Mouse (Mus musculus) midbrain, embryonic 16.5 days (tissue): ENCODE measurements around the gene Zfp467. TPM values are rescaled to one million over a fixed set of nuclear protein-coding genes. Genes with fewer than 3 reads are reported as not detected.

Experiments
- ATAC-seq: fragments of 200-750 bp; cut with Nextera tagmentation; 2 replicates; pipeline ENCODE4 v1.8.0; 2017; ENCODE audit warnings: moderate TSS enrichment
- H3K27ac ChIP-seq: fragments of 300-500 bp; sonication (generic); 2 replicates; pipeline ENCODE4 v1.5.1; 2014; ENCODE audit warnings: mild to moderate bottlenecking, low read length, mixed read lengths
- H3K27me3 ChIP-seq: fragments of 300-500 bp; sonication (generic); 2 replicates; pipeline ENCODE4 v1.6.1; 2014; ENCODE audit warnings: low read depth, low read length, mixed read lengths; ENCODE audit not compliant: control insufficient read depth, insufficient read depth
- H3K36me3 ChIP-seq: fragments of 300-500 bp; sonication (generic); 2 replicates; pipeline ENCODE4 v1.6.1; 2014; ENCODE audit warnings: mild to moderate bottlenecking, low read length, moderate library complexity, mixed read lengths; ENCODE audit not compliant: control insufficient read depth, insufficient read depth
- H3K4me1 ChIP-seq: fragments of 300-500 bp; sonication (generic); 2 replicates; pipeline ENCODE4 v1.6.1; 2014; ENCODE audit warnings: mild to moderate bottlenecking, low read length, mixed read lengths; ENCODE audit not compliant: control insufficient read depth, insufficient read depth
- H3K4me2 ChIP-seq: fragments of 300-500 bp; sonication (generic); 2 replicates; pipeline ENCODE4 v1.6.1; 2014; ENCODE audit warnings: mild to moderate bottlenecking, low read length, mixed read lengths
- H3K4me3 ChIP-seq: fragments of 300-500 bp; sonication (generic); 2 replicates; pipeline ENCODE4 v1.5.1; 2014; ENCODE audit warnings: low read depth, mild to moderate bottlenecking, low read length, moderate library complexity, mixed read lengths
- H3K9ac ChIP-seq: fragments of 300-500 bp; sonication (generic); 2 replicates; pipeline ENCODE4 v1.6.1; 2014; ENCODE audit warnings: low read depth, low read length, mixed read lengths
- H3K9me3 ChIP-seq: fragments of 300-500 bp; sonication (generic); replicated peaks from 2 replicates; pipeline ENCODE4 v1.6.1; 2014; ENCODE audit warnings: mild to moderate bottlenecking, low read length, mixed read lengths; ENCODE audit not compliant: control insufficient read depth, poor library complexity, severe bottlenecking
- WGBS: fragments of 180-500 bp; shearing (Covaris S2); extraction: QIAGEN DNeasy Blood & Tissue Kit; methylation state at CpG from one replicate; pipeline ENCODE4 v1.1.7; 2014; 5-methylcytosine and 5-hydroxymethylcytosine counted together
- polyA plus RNA-seq: library from polyadenylated mRNA; unstranded; fragments of >200 nt; fragmentation: Nextera tagmentation; extraction: Ambion mirVana; gene quantifications from 2 replicates; pipeline ENCODE4 v1.2.1, GENCODE M21; 2015

Gene Zfp467
- polyA plus RNA-seq, 1 experiment from 2014 or later = 32.8 TPM

DNA sequence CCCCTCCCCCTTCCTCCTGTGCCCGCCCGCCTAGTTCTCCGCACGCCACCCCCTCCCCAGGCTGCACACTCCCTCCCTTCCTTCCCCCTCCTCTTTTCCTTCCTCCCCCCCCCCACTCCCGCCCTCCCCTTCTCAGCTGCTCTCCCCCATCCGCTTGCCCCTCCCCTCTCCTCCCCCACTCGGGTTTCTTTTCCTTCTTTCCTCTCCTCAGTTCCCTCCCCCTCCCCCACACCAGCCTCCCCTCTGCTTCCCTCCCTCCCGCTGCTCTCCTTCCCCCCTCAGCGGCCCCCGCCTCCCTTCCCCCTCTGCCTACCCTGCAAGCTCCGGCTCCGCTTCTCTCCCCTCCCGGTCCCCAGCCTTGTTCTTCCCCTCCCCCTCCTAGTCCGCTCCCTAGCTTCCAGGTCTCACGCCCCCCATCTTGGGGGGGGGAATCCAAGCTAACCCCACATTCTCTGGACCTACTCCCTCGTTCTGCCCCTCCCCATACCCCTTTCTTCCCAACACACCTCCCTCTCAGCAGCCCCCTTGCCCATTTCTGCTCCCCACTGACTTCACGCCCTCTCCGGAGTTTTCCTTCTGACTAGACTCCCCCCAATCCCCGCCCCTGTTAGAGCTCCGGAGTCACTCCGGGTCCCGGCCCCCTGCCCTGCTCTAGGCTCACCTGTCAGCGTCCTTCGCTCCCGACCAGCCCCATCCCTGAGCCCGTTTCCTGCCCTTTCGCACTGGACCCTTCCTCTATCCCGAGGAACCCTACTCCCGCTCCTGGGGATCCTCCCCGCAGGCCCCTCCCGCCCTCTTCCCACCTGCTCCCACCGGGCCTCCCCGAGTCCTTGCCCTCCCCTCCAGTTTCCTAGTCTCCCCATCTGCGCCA lies 1.1 kb downstream of the Zfp467 start:
- Histone ChIP-seq H3K27me3 (no peaks in the 10 kb centered on the region), H3K27ac (peak overlapping the region; percentile 85), H3K36me3 (peaks cover 12% of the 10 kb centered on the region), H3K4me2 (peak overlapping the region; percentile 73), H3K9ac (peak overlapping the region; percentile 88), H3K9me3 (no peaks in the 10 kb centered on the region), H3K4me3 (peak overlapping the region; percentile 81), H3K4me1 (peaks cover 15% of the 10 kb centered on the region)
- WGBS = 0% methylated on average over 29 of the region's 34 CpGs
- ATAC-seq = peak; percentile 72

DNA sequence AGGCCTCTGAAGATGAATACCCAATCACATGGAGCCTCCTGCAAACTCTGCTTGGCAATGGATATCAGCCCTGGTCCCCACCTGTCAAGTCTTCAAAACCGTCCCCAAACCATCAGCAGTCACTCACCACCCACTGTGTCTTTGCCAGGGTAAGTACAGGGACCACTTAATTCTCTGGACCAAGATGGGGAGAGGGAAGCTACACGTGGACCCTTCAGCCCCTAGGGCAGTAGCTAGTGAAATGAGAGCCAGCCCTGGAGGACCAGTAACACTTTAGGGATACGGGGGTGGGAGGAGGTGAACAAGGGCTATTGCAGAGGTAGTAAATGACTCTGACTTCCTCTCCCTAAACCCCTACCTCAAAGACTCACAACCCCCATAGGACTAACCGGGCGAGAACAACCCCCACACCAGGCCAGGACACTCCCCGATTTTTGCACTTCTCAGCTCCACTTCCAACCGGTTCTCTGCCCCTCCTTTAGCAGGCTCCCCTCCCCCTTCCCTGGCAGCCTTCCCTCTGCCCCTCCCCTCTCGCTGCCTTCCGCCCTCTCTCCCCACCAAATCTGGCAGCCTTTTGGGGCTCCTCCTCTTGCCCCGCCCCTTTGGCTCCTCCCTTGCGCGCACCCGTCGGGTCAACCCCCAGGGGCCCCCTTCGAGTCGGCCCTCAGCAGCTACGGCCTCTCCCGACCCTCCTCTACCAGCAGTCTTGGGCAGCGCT lies 1.9 kb downstream of the Zfp467 start:
- peak overlapping the region; percentile 88 for H3K9ac ChIP-seq
- peaks cover 18% of the 10 kb centered on the region for H3K4me1 ChIP-seq
- H3K36me3 ChIP-seq = peaks cover 13% of the 10 kb centered on the region
- H3K27ac ChIP-seq = peak overlapping the region; percentile 85
- H3K4me3 ChIP-seq = peak overlapping the region; percentile 81
- no peaks in the 10 kb centered on the region for H3K9me3 ChIP-seq
- no peaks in the 10 kb centered on the region for H3K27me3 ChIP-seq
- peak; percentile 78 for ATAC-seq
- H3K4me2 ChIP-seq = peak overlapping the region; percentile 73
- WGBS = under 1% methylated on average over 18 of the region's 19 CpGs

DNA sequence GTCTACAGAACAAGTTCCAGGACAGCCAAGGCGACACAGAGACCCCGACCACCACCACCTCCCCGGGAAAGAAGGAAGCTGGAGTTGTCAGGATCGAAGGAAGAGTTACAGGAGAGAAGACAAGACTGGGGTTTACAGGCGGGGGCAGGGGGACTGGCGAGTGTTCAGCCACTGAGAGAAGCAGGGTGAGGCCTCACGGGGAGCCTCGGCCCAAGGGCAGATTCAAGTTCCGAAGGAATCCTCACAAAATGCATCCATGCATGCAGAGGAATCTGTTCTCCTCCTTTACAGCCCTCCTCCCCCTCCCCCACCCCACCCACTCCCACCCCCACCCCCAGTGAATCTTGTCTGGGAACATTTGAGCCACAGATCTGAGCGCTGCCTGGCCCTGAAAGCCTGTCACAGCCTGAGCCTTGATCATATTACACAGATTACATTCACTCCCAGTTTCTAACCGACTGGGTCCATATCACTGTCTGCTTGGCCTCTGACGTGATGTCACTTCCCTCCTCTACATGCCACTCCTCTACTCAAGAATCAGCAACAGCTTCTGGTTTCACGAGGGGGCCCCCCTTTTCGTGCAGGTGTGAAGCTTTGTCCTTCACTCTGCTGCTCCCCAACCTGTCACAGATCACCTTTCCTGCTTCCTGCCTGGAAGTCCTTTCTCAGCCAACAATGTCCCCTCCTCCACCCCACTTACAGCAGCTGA lies 5.2 kb downstream of the Zfp467 start:
- H3K4me2 ChIP-seq = no peak overlapping the region
- H3K4me3 ChIP-seq = no peak overlapping the region
- H3K36me3 ChIP-seq = peaks cover 24% of the 10 kb centered on the region
- WGBS = 50% methylated on average over 14 of the region's 14 CpGs
- no peak overlapping the region for H3K27ac ChIP-seq
- H3K4me1 ChIP-seq = peaks cover 14% of the 10 kb centered on the region
- H3K9ac ChIP-seq = no peak overlapping the region
- H3K9me3 ChIP-seq = no peaks in the 10 kb centered on the region
- peaks cover 5% of the 10 kb centered on the region for H3K27me3 ChIP-seq
- ATAC-seq = no peak

DNA sequence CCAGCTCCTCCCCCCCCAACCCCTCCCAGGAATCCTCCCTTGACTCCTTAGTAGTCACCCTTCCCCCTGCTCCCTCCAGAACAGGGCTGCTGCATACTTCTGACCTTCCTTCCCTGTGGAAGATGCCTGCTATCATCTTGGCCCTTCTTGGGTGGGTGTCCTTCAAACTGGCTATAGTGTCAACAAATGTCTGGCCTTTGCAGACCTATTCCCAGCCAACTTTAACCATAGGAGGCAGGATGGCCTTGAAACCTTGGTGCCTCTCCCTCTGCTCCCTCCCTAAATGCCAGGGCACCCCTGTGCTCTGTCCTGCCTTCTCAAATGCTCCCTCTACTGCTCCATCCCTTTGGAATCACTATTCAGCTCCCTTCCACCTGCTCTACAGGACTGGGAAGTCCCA lies 6.0 kb downstream of the Zfp467 start:
- Histone ChIP-seq H3K27ac (no peak overlapping the region), H3K36me3 (peaks cover 24% of the 10 kb centered on the region), H3K9ac (no peak overlapping the region), H3K4me1 (peaks cover 14% of the 10 kb centered on the region), H3K4me3 (no peak overlapping the region), H3K27me3 (peaks cover 5% of the 10 kb centered on the region), H3K9me3 (no peaks in the 10 kb centered on the region), H3K4me2 (no peak overlapping the region)
- ATAC-seq = no peak

DNA sequence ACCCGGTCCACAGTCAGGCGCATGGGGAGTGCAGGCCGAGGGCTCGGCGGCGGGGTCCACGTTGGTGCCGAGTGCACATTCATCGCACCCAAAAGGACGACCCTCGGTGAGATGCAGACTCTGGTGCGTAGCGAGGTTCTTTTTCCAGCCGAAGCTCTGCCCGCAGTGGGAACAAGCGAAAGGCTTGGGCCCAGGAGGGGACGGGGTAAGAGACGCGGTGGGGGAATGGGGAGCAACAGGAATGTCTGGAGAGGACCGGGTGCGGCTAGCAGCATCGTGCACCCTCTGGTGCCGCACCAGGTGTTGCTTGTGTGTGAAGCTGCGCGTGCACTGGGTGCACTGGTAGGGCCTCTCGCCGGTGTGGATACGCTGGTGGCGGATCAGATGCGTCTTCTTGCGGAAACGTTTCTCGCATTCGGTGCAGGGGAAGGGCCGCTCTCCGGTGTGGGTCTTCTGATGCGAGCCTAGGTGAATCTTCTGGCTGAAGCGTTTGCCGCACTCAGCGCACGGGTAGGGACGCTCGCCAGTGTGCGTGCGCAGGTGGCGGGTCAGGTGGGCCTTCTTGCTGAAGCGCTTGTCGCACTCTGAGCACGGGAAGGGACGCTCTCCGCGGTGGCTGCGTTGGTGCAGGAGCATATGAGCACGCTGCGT lies 7.0 kb downstream of the Zfp467 start:
- Histone ChIP-seq H3K4me2 (peak overlapping the region; percentile 37), H3K4me1 (peaks cover 10% of the 10 kb centered on the region), H3K9ac (peak overlapping the region; percentile 28; the same call in 1 of the 2 replicates), H3K27me3 (peaks cover 5% of the 10 kb centered on the region), H3K36me3 (peaks cover 24% of the 10 kb centered on the region), H3K4me3 (peak overlapping the region; percentile 19), H3K9me3 (no peaks in the 10 kb centered on the region), H3K27ac (no peak overlapping the region)
- peak; percentile 26; the same call in 1 of the 2 replicates for ATAC-seq
- 19% methylated on average over 55 of the region's 55 CpGs for WGBS

DNA sequence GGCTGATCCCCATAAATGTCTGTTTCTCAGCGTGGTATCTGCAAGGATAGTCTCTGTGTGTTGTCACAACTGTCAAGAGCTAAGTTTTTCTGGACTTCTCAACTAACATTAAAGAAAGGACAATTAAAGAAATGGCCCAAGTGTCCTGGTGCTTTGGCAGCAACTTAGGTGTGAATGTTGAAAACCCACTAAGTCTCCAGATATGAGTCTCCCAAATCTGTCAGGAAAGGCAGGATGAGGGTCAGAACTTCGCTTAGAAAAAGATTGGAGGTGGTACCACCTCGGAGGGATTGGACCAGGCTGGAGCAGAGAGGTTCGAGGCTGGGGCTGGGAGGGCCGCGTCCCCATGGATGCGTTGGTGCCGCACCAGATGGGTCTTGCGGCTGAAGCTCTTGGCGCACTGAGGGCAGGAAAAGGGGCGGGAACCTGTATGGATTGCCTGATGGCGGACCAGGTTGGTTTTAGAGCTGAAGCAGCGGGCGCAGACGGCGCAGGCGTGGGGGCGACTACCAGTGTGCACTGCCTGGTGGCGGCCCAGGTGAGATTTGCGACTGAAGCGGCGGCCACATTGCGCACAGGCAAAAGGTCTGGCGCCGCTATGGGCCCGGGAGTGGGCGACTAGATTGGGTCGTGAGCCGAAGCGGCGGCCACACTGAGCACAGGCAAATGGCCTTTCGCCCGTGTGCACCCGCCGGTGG lies 7.8 kb downstream of the Zfp467 start:
- ATAC-seq = no peak
- Histone ChIP-seq H3K4me1 (peaks cover 5% of the 10 kb centered on the region), H3K4me3 (peak overlapping the region; percentile 19), H3K4me2 (peak overlapping the region; percentile 37; the same call in 1 of the 2 replicates), H3K27me3 (peaks cover 5% of the 10 kb centered on the region), H3K27ac (no peak overlapping the region), H3K9me3 (no peaks in the 10 kb centered on the region), H3K36me3 (peaks cover 24% of the 10 kb centered on the region), H3K9ac (no peak overlapping the region; the same call in 1 of the 2 replicates)
- 43% methylated on average over 33 of the region's 35 CpGs for WGBS

DNA sequence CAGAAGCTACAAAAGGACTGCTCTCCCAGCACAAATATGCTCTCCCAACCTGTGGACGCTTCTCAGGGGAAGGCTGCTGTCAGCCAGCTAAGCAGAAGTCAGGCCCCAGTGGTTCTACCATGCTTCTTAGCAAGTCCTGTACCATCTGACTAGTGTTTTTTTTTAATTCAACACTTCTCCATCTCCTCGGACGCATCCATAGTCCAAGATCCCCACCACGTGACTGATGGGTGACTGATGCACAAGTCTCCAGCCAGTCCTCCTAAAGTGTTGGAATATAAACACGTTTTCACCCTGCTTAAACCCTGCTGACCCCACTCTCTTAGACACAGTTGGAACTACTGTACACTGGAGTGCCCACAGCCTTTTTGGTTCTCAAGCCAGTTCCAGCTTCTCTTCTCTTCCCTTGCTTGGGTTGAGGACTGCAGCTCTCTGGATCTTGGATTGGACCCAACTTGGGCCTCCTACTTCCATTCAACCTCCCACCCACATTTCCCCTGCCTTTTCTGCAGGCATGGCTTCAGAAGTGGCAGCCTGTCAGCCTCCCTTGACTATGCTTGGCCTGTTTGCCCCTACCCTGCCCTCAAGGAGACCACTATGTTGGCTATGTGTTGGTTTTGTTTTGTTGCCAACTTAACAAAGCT lies 9.8 kb downstream of the Zfp467 start:
- Histone ChIP-seq H3K36me3 (peaks cover 12% of the 10 kb centered on the region; the same call in 1 of the 2 replicates), H3K27me3 (peaks cover 5% of the 10 kb centered on the region), H3K27ac (no peak overlapping the region), H3K9me3 (no peaks in the 10 kb centered on the region), H3K9ac (no peak overlapping the region), H3K4me2 (no peak overlapping the region), H3K4me1 (peaks cover 5% of the 10 kb centered on the region), H3K4me3 (no peak overlapping the region)
- ATAC-seq = no peak
- WGBS = 86% methylated on average over 5 of the region's 5 CpGs

DNA sequence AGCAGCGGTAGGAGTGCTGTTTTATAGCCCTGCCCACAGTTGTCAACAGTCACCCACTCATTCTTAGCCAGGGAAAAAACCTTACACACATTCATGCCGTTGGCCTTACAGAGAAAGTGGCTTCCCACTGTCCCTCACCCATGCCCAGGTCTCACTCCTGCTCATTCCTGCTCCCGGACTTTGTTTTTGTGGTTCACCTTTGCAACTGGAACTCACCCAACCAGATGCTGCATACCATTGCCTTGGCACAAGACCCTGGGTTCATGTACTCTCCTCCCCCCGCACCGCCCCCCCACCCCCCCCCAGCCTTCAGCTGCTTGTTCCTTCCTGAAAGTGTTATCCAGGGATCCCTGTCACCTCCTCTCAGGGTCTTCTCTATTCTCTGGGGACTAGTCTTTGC lies 10.5 kb downstream of the Zfp467 start:
- peaks cover 12% of the 10 kb centered on the region; the same call in 1 of the 2 replicates for H3K36me3 ChIP-seq
- no peak for ATAC-seq
- no peak overlapping the region for H3K9ac ChIP-seq
- WGBS = 64% methylated on average over 5 of the region's 5 CpGs
- no peak overlapping the region for H3K4me3 ChIP-seq
- H3K27me3 ChIP-seq = peaks cover 5% of the 10 kb centered on the region
- H3K27ac ChIP-seq = no peak overlapping the region
- H3K4me2 ChIP-seq = no peak overlapping the region
- H3K4me1 ChIP-seq = peaks cover 5% of the 10 kb centered on the region
- no peaks in the 10 kb centered on the region for H3K9me3 ChIP-seq
